Mouse (Mus musculus): ENCODE results near the gene Gm48551.

Gm48551 gene

DNA sequence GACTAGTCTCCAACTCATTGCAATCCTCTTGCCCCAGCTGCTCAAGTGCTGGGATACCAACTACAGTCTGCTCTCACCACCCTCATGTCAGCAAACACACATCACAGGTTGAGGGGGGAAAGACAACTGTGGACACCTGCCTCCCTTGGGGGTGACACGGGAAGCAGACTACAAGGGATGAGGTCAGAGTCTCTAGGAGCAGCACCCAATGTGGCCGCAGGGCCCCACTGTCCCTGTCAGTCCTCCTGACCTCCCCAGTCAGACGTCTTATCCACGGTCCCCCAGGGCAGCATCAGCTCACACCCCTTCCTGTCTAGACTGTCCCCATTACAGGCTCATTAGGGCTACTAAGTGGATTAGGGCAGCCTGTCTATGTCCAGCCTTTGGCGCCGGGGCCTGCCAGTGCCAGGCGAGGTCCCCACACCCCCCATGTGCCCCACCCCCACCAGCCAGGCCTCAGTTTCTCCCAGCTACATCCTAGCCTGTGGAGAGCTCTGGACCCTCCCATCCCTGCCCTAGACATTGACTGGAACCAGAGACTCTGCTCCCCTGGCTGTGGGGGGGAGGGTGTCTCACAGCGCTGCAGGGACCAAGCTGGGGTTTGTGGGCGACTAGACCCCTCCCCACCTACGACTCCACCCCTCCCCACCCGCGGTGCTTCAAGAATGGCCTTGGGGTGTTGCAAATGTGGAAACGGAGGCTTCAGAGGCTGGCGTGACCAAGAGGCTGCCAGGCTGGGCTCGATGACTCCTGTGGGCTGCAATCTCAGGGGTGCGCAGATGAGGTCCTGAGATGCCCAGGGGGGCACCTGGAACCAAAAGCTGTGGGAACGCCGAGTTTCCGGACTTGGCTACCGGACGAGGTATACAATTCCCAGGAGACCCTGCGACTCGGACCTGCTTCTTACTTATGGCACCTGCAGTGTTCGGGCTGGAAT is 22.5 kb downstream of the Gm48551 start:
- DNase-seq = peak; percentile 42

DNA sequence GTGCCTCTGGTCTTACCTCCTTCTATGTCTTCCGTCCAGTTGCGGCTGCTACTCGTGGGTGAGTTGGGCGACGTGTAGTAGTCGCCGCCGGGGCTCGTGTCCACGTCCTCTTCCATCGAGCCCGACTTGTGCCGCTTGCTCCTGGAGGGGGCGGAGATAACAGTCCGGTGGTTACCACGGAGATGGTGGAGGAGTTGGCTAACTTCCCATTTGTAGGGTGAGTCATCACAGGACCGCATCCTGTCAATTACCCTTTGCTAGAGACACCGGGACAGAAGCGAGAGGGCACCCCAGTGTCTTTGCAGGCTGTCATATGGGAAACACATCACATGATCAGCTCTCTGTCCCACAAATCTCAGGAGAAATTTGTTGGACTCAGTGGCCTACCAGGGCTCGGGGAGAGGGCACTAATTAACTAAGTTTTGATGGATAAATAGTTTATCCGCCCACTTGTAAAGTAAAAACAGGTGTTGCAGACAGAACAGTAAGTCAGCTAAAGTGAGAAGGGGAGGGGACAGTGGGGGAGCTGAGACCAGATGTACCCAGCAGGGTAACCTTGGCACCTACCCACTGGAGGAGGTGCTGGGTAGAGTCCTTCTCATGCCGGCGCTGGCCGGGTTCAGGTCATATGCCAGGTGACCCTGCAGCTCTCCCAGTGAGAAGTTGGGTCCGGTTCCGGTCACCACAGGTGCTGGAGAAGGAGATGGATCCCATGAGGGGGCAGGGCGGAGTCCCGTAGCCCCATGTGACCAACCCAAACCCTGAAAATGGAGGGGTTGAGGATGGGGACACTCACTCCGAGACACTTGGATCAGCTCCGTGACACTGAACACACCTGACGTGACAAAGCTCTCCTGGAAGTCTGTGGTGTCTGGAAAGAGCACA is 23.5 kb downstream of the Gm48551 start:
- DNase-seq = peak; percentile 95

DNA sequence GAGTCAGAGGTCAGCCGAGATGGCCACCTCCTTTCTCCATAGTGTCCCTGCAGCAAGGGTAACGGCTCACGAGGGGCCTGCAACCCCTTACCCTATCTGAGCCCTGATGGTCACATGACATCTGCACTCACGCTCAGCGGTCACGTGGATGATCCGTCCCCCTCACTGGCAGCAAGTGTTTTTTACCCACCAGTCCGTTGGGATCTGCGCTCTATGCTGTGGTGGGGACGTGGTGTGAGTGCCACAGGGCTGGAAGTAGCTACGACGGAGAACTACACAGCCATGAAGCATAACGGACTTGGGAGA is 24.1 kb downstream of the Gm48551 start:
- DNase-seq = no peak

DNA sequence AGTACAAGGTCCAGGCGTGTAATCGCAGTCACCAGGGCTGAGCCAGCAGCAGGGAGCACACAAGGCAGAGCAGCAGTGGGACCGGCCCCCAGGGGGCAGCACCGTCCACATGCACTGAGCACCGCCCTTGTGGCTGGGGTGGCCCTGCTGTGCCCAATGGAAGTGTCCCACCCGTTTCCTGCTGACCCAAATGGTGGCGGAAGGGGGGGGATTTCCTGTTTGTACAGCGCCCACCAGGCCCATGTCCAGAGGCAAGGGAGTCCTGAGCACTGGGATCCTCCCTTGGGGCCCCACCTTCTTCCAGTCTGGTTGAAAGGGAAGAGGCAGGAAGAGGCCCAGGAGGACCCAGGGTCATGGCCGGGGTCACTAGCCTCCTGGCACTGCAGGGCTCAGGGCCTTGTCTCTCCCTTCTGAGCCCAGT is 24.6 kb downstream of the Gm48551 start:
- DNase-seq = peak; percentile 95

DNA sequence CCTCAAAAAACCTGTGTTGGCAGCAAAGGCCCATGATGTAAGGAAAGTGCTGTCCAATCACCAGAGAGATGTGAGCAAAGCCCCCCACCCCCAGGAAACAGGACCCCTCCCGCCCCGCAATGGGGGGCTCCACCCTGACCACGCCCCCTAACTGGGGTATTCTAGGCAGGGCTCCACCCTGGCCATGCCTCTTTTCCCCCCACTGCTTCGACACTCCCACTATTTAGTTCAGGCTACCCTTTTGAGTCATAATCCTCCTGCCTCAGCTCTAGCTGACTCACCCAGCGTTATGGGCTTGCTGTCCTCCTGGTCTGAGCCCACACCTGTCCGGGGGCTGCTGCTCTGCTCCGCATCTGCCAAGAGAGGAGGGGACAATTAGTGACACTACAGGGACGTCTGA is 25.1 kb downstream of the Gm48551 start:
- no peak for DNase-seq

DNA sequence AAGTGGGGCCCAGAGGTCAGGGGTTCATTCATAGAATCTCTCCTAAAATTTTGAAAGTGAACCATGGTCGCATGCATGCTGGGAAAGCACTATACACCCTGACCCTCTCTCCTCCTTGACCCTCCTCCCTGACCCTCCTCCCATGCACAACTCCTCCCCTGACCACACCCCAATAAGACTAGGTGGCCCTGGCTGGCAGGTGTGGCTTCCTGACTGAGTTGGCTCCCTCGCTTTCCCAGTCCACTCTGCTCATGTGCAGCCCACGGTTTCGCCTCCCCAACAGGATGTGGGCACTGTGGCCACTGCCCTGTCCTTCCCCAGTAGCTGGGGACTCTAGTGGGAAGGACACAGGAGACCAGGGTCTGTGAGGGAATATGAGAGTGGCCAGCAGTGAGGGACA is 26.1 kb downstream of the Gm48551 start:
- peak; percentile 76 for DNase-seq

DNA sequence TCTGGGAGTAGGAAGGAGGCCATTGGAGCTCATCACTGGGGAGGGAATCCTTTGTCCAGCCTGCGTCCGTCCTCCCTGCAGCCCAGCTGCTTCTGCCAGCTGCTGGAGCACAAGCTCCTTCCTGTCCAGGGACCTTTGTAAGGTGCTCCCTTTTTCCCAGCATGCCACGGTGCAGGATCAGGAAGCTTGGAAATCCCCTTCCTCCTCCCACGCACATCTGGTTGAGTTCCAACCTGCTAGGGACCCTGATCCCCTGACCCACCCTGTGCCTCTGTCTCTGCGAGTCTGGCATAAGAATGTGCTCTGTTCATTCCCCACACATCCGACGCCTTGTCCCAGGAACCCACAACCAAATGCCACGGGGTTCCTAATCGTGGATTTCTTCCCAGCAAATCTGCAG is 26.7 kb downstream of the Gm48551 start:
- DNase-seq = peak; percentile 69

DNA sequence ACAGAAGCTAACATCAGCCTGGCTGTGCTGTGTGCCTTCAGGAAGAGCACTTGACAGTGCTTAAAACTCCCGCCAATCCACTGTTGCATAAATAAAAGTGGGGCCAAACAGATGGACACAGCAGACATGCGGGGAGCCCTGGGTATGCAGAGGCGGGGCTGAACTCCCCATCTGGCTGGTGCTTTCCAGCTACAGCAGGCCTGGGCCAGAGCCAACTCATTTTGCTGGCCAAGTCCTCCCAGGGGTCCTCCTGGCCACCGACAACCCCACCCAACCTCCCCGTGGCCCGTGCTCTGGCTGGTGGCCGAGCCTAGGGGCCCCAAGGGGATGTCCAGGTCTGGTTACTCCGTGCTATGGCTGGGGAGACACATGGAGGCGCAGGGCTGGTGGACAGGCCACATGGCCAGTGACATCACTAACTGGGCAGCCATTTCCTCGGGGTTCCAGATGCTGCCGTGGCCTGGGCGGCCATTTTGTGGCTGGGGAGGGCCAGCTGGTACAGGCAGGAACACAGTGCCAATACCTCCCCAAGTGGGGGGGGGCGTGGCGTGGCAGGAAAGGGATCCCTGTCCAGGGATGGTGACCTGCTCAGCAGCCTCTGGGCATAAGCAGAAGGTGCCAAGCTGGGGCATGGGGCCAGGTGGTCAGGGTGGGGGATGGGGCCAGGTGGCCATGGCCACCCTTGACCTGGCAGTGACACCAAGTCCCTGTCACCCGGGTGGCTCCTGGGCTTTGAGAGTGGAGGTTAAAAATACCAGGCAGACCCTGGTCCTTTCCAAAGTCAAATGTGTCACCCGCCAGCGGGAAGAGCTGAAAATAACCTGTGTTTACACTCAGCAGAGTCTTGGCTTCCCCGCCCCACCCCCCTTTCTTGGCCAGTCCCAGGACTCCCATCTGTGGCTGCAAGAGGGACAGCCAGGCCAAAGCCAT is 27.5 kb downstream of the Gm48551 start:
- peak; percentile 92 for DNase-seq

DNA sequence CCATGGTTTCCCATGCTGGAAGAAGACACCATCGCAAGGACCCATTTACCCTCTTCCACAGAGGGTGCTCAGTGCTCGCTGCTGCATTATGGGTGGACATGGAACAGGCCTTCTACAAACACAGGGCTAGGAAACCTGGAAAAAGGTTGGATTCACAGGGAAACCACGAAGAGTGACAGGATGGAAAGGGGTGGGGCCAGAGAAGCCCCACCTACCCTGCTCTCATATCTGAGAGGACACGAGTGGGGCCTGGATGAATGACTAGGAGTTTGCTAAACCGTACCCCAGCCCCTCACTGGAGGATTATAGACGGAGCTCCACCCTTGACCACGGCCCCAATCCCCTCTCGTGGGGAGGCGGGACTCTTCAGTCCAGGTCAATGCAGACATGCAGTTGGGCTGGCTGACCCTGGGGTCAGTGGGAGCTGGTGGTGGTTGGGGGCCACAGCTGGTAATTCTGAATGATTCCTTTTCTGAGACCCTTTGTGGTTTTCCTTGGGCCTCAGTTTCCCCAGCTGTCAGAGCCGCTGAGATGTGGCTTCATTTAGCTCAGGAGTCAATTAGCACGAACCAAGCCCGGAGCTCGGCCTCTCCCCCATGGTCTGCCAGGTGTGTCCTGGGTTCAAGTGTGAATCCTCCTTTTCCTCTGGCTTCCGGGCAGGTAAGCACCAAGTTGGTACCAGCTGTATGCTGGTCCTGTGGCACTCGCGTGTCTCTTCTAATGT is 28.5 kb downstream of the Gm48551 start:
- DNase-seq = peak; percentile 48

DNA sequence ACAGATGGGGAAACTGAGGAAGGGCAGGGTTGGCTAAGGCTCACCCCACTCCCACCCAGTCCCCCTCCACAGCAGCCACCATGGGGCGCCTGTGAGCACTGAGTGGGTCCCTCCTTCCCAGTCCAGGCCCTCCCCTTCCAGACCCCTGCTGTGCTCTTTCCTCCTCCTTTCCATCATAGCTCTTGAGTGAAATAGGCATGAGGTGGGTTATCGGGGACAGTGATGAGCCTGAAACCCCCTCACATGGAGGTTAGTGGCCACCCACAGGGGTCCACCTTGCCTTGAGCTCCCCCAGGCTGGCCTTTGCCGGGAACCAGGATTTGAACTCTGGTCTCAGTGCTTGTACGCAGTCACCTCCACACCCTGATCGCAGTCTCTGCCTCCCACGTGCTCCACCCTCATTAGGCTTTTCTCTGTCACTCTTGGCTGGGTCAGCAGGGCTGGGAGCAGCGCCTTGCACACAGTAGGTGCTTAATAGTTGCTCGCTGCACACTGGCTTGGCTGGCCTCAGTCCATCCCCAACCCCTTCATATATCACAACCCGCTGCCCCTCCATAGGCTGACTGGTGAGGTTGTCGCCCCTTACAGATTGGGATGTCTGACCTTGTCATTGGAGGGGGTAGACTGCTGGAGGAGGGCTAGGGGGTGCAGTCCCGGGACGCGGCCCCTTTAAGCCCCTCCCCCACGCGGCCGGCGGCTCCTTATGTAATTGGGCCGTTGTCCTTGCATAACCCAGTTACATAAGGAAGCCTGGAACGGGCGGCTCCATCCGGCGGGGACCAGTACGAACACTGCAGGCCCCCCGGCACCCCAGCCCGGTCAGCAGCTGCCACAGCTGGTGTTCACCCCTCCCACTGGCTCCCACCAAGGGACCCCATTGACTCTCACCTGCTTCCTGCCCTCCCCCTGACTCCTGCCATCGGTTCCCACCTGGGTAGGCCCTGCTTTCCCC is 29.3 kb downstream of the Gm48551 start:
- DNase-seq = peak; percentile 96

DNA sequence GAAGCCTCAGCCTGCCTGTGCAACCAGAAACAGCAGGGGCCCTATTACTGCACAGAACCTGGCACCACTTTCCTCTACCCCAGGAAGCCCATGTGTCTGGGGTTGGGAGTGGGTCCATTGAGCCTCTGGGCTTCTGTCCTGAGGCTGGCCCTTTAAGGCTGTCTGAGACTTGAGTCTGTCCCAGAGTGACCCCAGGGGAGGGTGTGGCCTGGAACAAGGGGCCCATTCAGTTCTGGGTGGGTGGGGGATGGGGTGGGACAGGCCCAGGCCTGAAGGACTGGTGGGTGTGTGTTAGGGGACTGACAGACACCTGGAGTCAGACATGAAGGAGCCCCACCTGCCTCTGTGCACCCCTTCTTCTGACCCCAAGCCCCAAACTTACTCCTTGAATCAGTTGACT is 30.4 kb downstream of the Gm48551 start:
- DNase-seq = peak; percentile 79

DNA sequence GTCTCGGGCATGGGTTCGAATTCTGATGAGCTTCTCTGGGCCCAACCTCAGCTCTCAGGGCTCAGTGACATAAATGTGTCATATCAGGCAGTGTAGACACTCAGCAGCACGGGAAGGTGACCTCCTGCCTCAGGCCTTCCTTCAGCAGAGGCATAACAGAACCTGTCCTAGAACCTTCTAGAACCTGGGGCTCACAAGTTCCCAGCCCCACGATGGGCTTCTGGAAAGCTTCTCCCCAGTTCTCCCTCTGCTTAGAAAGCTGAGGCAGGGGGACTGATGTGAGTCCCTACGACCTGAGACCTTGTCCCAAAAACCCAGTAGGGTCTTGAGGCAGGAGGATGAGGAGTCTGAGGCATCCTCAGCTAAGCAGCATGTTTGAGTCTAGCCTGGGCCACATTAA is 30.9 kb downstream of the Gm48551 start:
- DNase-seq = peak; percentile 40

DNA sequence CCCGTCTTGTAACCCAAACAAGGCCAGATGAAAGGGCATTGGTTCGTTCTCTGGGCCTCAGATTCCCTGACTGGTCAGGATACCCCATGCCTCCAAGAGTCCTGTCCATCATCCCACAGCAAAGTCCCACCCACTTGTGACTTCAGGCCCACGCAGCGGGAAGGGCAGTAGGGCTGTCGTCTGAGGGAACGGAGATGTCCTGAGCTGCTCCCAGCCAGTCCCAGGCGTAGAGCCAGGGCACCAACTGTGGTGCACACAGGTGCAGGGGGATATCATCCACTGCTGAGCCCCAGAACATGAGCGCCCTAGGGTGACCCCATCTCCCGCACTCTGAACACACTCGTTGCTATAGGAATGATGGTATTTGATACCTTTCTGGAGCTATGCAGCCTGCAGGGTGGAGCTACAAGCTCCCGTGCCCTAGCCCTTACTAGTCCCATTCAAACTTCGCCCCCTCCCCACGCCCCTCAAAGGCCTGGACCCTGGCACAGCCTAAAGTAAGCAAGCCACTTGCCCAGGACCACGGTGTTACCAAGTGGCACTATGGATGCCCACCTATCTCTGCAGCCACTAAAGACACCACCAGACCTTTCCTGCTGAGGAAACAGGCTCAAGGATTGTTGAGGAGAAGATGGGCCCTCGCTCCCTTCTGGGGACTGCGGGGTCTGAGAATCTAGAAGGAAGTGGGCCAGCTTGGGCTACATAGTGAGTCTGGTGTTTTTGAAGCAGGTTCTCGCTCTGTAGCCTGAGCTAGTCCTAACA is 31.5 kb downstream of the Gm48551 start:
- peak; percentile 48 for DNase-seq

DNA sequence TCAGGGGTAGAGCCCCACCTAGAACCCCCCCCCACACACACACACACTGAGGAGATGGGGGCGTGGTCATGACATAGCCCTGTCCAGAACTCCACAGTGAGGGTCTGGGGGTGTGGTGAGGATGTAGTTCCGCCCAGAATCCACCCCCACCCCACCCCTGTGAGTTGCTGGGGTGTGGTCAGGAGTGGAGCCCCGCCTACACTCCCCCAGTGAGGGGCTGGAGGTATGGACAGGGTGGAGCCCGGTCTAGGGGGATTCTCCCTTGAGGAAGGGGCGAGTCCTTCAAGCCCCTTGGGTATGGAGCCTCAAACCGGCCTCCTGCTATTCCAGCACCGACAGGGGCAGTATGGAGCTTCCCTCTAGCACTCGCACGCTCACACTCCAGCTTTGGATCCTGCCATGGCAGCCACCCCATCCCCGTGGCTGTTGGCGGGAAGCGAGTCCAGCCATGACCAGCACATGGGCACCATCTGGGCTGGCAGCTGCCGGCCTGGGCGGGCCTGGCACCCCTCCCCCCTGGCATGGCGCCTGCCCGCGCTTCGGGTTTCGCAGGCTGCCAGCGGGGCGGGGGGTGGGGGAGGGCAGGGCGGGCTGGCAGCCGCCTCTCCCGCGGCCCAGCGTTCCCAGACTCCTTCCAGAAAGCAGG is 32.4 kb downstream of the Gm48551 start:
- DNase-seq = peak; percentile 90

DNA sequence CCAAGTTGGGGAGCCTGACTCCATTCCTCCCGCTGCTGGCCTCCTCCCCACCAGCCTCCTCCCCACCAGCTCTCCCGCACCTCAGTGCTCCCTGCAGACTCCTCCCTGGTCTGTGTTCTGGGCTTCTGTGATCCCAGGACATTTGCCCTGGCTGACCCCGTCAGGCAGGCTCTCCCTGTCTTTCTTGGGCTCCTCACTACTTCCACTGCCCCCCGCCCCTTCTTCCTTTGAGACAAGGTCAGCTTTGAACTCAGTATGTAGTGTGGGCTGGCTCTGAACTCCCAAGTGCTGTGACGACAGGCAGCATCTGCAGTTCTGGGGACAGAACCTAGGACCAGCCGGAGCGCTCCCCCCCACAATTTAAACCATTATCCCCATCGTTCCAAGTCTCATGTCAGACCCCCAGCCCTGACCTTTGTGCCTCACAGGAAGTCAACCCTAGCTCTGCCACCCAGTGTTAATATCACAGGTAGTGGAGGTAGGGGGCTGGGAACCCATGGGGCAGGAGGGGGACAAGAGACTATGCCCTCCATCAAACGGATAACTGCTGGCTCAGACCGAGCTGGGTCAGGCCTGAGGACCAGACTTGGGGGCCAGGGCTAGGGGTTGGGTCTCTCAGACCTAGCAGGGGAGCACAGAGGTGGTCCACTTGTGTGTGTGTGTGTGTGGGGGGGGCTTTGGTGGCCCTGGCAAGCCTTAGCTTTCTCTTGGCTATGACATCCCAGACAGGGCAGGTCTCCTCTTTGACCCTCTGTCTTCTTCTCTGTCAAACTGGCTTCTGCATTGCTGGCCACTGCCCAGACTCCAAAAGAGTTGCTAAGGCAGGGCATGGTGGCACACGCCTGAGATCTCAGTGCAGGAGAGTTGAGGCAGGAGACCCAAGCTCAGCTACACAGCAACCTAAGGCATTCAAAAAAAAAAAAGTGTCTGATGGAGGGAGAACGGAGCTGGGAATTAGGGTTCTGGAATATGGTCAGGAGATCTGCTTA is 33.3 kb downstream of the Gm48551 start:
- no peak for DNase-seq

DNA sequence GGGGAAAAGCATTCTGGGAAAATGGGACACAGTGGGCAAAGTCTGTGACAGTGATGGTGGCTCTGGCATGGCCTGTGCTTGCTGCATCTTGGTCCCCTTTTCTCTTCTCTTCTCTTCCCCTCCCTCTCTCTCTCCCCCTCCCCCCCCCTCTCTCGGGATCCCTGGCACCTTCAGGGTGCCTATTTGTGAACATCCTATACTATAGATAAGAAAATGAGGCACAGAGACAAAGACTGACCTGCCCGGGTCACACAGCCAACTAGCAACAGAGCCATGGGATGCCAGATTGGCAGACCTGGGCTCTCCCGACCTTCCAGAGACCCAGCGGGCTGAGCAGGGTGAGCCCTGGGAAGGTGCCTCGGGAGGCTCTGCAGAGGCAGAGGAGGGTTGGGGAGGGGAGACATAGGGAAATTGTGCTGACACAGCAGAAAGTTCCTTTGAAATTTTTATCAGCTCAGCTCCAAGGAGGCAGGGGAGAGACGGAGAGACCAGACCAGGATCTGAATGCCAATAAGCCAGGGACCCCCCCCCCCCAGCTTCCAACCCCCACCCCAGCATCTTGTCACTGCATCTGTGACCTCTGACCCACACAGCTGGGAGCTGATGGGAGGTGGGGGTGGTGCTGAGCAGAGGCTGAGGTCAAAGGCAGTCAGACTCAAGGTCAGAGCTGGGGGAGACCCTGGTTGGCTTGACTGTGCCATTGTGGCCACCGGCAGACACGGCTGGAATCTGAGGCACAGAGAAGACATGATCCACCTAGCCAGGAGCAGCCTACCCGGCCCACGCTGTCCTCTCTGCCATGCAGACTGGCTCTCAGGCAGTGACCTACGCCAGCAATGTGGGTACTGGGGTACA is 34.2 kb downstream of the Gm48551 start:
- no peak for DNase-seq

All from kidney, adult 9 months (tissue).